Mouse (Mus musculus) CH12.LX (cell line): Measurements from ENCODE around the gene Smndc1. TPM values are rescaled to one million over a fixed set of nuclear protein-coding genes. Genes with fewer than 3 reads are reported as not detected.

Experiments used
- DNase-seq: peaks from one replicate; pipeline ENCODE4 v3.0.0-alpha.2; 2013; ENCODE audit errors: extremely low read depth
- H3K27ac ChIP-seq: 2 replicates; pipeline ENCODE4 v1.5.1; 2012; ENCODE audit warnings: low read depth, mild to moderate bottlenecking, control low read depth, moderate library complexity; ENCODE audit not compliant: insufficient read depth
- H3K27me3 ChIP-seq: replicated peaks from 2 replicates; pipeline ENCODE3; 2012; ENCODE audit warnings: inconsistent platforms
- H3K36me3 ChIP-seq, 2 experiments: replicated peaks in 1 of 2; 2 replicates each; pipeline versions ENCODE3 to v1.6.1; 2012; ENCODE audit warnings: inconsistent platforms in 1 of 2, low read length in 1 of 2, mild to moderate bottlenecking in 1 of 2, mixed read lengths in 1 of 2, moderate library complexity in 1 of 2; ENCODE audit not compliant: control insufficient read depth in 1 of 2, insufficient read depth in 1 of 2
- H3K4me1 ChIP-seq, 2 experiments: 2 replicates each; pipeline ENCODE4 v1.6.1; 2012; ENCODE audit warnings: inconsistent platforms in 1 of 2, moderate library complexity in 1 of 2; ENCODE audit not compliant: insufficient read depth in 2 of 2, control insufficient read depth in 1 of 2
- H3K4me2 ChIP-seq: 2 replicates; pipeline ENCODE4 v1.6.1; 2012; ENCODE audit warnings: low read depth, mild to moderate bottlenecking, control low read depth; ENCODE audit not compliant: poor library complexity, insufficient read depth, severe bottlenecking
- H3K4me3 ChIP-seq, 3 experiments: fragments of 150-350 bp in 1 of 3; sonication (generic) in 1 of 3; replicated peaks in 1 of 3; 2 replicates each; pipeline versions ENCODE3 to v1.5.1; 2011 to 2012; ENCODE audit warnings: low read depth in 2 of 3, low read length in 2 of 3, mild to moderate bottlenecking in 2 of 3, moderate library complexity in 2 of 3, control low read depth in 1 of 3, improper control_type of control experiment in 1 of 3, inconsistent platforms in 1 of 3, mixed read lengths in 1 of 3; ENCODE audit not compliant: poor library complexity in 1 of 3
- H3K79me2 ChIP-seq: replicated peaks from 2 replicates; pipeline ENCODE4 v1.6.1; 2012; ENCODE audit warnings: mild to moderate bottlenecking, moderate library complexity; ENCODE audit not compliant: control insufficient read depth, poor library complexity, insufficient read depth, severe bottlenecking; ENCODE audit errors: extremely low read depth
- H3K9ac ChIP-seq: 2 replicates; pipeline ENCODE4 v1.6.1; 2012; ENCODE audit warnings: low read depth, mild to moderate bottlenecking, control low read depth, moderate library complexity; ENCODE audit not compliant: insufficient read depth
- H3K9me3 ChIP-seq: replicated peaks from 2 replicates; pipeline ENCODE3; 2012; ENCODE audit warnings: low read length, inconsistent platforms, mixed read lengths
- BHLHE40 ChIP-seq: IDR thresholded peaks from 2 replicates; pipeline ENCODE4 v1.6.1; 2011; ENCODE audit warnings: mild to moderate bottlenecking, low read depth, low read length, improper control_type of control experiment
- CHD2 ChIP-seq: IDR thresholded peaks from 2 replicates; pipeline ENCODE4 v1.6.1; 2011; ENCODE audit warnings: low read length, improper control_type of control experiment
- CTCF ChIP-seq, 2 experiments: IDR thresholded peaks in 1 of 2; conservative IDR thresholded peaks in 1 of 2; 2 replicates each; pipeline ENCODE4 v1.5.1; 2011 to 2012; ENCODE audit warnings: low read depth in 2 of 2, low read length in 2 of 2, improper control_type of control experiment in 1 of 2, inconsistent platforms in 1 of 2, mild to moderate bottlenecking in 1 of 2, moderate library complexity in 1 of 2
- ELF1 ChIP-seq: IDR thresholded peaks from 2 replicates; pipeline ENCODE4 v1.6.1; 2014; ENCODE audit warnings: low read depth, mild to moderate bottlenecking, inconsistent platforms, low read length, improper control_type of control experiment
- EP300 ChIP-seq: IDR thresholded peaks from 2 replicates; pipeline ENCODE4 v1.6.1; 2011; ENCODE audit warnings: low read length, improper control_type of control experiment
- ETS1 ChIP-seq: conservative IDR thresholded peaks from 2 replicates; pipeline ENCODE4 v1.6.1; 2012; ENCODE audit warnings: low read depth, mild to moderate bottlenecking, inconsistent platforms, low read length, improper control_type of control experiment, moderate library complexity
- GABPA ChIP-seq: IDR thresholded peaks from 2 replicates; pipeline ENCODE4 v1.6.1; 2012; ENCODE audit warnings: low read depth, low read length, improper control_type of control experiment, inconsistent platforms; ENCODE audit not compliant: insufficient replicate concordance
- HCFC1 ChIP-seq: IDR thresholded peaks from 2 replicates; pipeline ENCODE4 v1.6.1; 2012; ENCODE audit warnings: low read depth, mild to moderate bottlenecking, inconsistent platforms, low read length, improper control_type of control experiment
- IRF4 ChIP-seq: IDR thresholded peaks from 2 replicates; pipeline ENCODE4 v1.6.1; 2014; ENCODE audit warnings: low read depth, mild to moderate bottlenecking, inconsistent platforms, low read length, improper control_type of control experiment
- JUND ChIP-seq: conservative IDR thresholded peaks from 2 replicates; pipeline ENCODE4 v1.6.1; 2011; ENCODE audit warnings: low read depth, low read length, improper control_type of control experiment
- KAT2A ChIP-seq: IDR thresholded peaks from 2 replicates; pipeline ENCODE4 v1.6.1; 2012; ENCODE audit warnings: low read length, improper control_type of control experiment, inconsistent platforms; ENCODE audit not compliant: insufficient replicate concordance
- MAFK ChIP-seq: IDR thresholded peaks from 2 replicates; pipeline ENCODE4 v1.6.1; 2011; ENCODE audit warnings: low read length, improper control_type of control experiment; ENCODE audit not compliant: insufficient replicate concordance
- MAX ChIP-seq: IDR thresholded peaks from 2 replicates; pipeline ENCODE4 v1.6.1; 2011; ENCODE audit warnings: low read length, improper control_type of control experiment
- MAZ ChIP-seq: IDR thresholded peaks from 2 replicates; pipeline ENCODE4 v1.6.1; 2012; ENCODE audit warnings: low read depth, mild to moderate bottlenecking, inconsistent platforms, low read length, improper control_type of control experiment, moderate library complexity
- MEF2A ChIP-seq: IDR thresholded peaks from 2 replicates; pipeline ENCODE4 v1.6.1; 2014; ENCODE audit warnings: low read depth, mild to moderate bottlenecking, inconsistent platforms, low read length, improper control_type of control experiment, borderline replicate concordance
- MXI1 ChIP-seq: IDR thresholded peaks from 2 replicates; pipeline ENCODE4 v1.6.1; 2011; ENCODE audit warnings: mild to moderate bottlenecking, low read depth, low read length, improper control_type of control experiment
- MYC ChIP-seq: IDR thresholded peaks from 2 replicates; pipeline ENCODE4 v1.6.1; 2011; ENCODE audit warnings: low read depth, mild to moderate bottlenecking, improper control_type of control experiment, low read length
- NELFE ChIP-seq: IDR thresholded peaks from 2 replicates; pipeline ENCODE4 v1.6.1; 2011; ENCODE audit warnings: low read depth, low read length, improper control_type of control experiment
- POLR2A ChIP-seq: IDR thresholded peaks from 2 replicates; pipeline ENCODE4 v1.6.1; 2011; ENCODE audit warnings: low read depth, mild to moderate bottlenecking, improper control_type of control experiment, low read length
- RAD21 ChIP-seq: IDR thresholded peaks from 2 replicates; pipeline ENCODE4 v1.6.1; 2011; ENCODE audit warnings: low read depth, mild to moderate bottlenecking, low read length, improper control_type of control experiment, moderate library complexity
- RCOR1 ChIP-seq: conservative IDR thresholded peaks from 2 replicates; pipeline ENCODE4 v1.6.1; 2012; ENCODE audit warnings: low read depth, mild to moderate bottlenecking, inconsistent platforms, low read length, improper control_type of control experiment
- SIN3A ChIP-seq: IDR thresholded peaks from 2 replicates; pipeline ENCODE4 v1.6.1; 2012; ENCODE audit warnings: low read length, improper control_type of control experiment, inconsistent platforms
- SMC3 ChIP-seq: IDR thresholded peaks from 2 replicates; pipeline ENCODE4 v1.6.1; 2011; ENCODE audit warnings: low read depth, low read length, improper control_type of control experiment
- TBP ChIP-seq: conservative IDR thresholded peaks from 2 replicates; pipeline ENCODE4 v1.6.1; 2011; ENCODE audit warnings: low read depth, low read length, improper control_type of control experiment
- TCF12 ChIP-seq: IDR thresholded peaks from 2 replicates; pipeline ENCODE4 v1.6.1; 2014; ENCODE audit warnings: low read depth, mild to moderate bottlenecking, inconsistent platforms, low read length, improper control_type of control experiment
- UBTF ChIP-seq: IDR thresholded peaks from 2 replicates; pipeline ENCODE4 v1.6.1; 2012; ENCODE audit warnings: low read depth, mild to moderate bottlenecking, inconsistent platforms, low read length, improper control_type of control experiment, moderate library complexity
- USF1 ChIP-seq: IDR thresholded peaks from 2 replicates; pipeline ENCODE4 v1.6.1; 2014; ENCODE audit warnings: low read depth, mild to moderate bottlenecking, inconsistent platforms, low read length, improper control_type of control experiment
- ZKSCAN1 ChIP-seq: IDR thresholded peaks from 2 replicates; pipeline ENCODE4 v1.6.1; 2012; ENCODE audit warnings: low read depth, inconsistent platforms, low read length, improper control_type of control experiment, borderline replicate concordance
- ZMIZ1 ChIP-seq: IDR thresholded peaks from 2 replicates; pipeline ENCODE4 v1.6.1; 2012; ENCODE audit warnings: low read depth, mild to moderate bottlenecking, inconsistent platforms, low read length, improper control_type of control experiment
- dilution Hi-C: fragments of 300-500 bp; cut with MboI; formaldehyde crosslinking; loops from 2 replicates; pipeline ENCODE4 v1.14.3; 2020; ENCODE audit warnings: low sequenced_read_pairs; ENCODE audit not compliant: extremely low pct_unique_long_range_greater_than_20kb, extremely low pct_ligation_motif_present
- in situ Hi-C: fragments of 300-500 bp; cut with MboI; formaldehyde crosslinking; loops from 3 replicates; pipeline ENCODE4 v1.14.3; 2019; ENCODE audit warnings: low sequenced_read_pairs, low pct_ligation_motif_present, low pct_unique_long_range_greater_than_20kb, mixed read lengths
- polyA plus RNA-seq: library from polyadenylated mRNA; unstranded; fragments of >175 nt; gene quantifications from 2 replicates; pipeline ENCODE4 v1.2.1, GENCODE M21; 2012; ENCODE audit warnings: low read depth; ENCODE audit not compliant: insufficient read length
- total RNA-seq, 2 experiments: library from RNA; depleted of rRNA; stranded (reverse); fragments of 300-350 nt in 1 of 2; fragments of >200 nt in 1 of 2; gene quantifications; 2 replicates each; pipeline ENCODE4 v1.2.3; 2012 to 2014

Smndc1 gene
- total and polyA plus RNA-seq, 3 experiments, result 20.5 to 96.6 (median 41.3) TPM

GRCm38 (mm10) chr19:53394552-53394951 lies 4.2 kb upstream of the Smndc1 start (continued):
- peak; percentile 94 for TF ChIP-seq RAD21
- no peak for TF ChIP-seq MAX
- no peak; the same call in 1 of the 2 replicates for TF ChIP-seq ZKSCAN1
- TF ChIP-seq ZMIZ1, result no peak
- TF ChIP-seq JUND, result no peak

GRCm38 (mm10) chr19:53393646-53394045 lies 3.3 kb upstream of the Smndc1 start:
- Histone ChIP-seq H3K27ac (no peak overlapping the region; the same call in 1 of the 2 replicates), H3K36me3 (peaks cover 4 to 5% of the 10 kb centered on the region in 2 experiments), H3K4me2 (no peak overlapping the region), H3K4me1 (peaks cover 20 to 56% of the 10 kb centered on the region in 2 experiments), H3K79me2 (peaks cover 17% of the 10 kb centered on the region), H3K9ac (no peak overlapping the region), H3K9me3 (no peaks in the 10 kb centered on the region), H3K4me3 (peak overlapping the region in 1 of 3 experiments; percentile 10), H3K27me3 (no peaks in the 10 kb centered on the region)
- in situ Hi-C loops, result loop anchor here (10.0 to 25.0 kb wide), 2 partner anchors 191 to 369 kb away; partner anchors contain the start of gene Nutf2-ps1
- dilution Hi-C loops, result no loop called here
- no peak for DNase-seq
- TF ChIP-seq ZMIZ1, result no peak
- no peak for TF ChIP-seq GABPA

GRCm38 (mm10) chr19:53392781-53393343 lies 2.5 kb upstream of the Smndc1 start:
- Histone ChIP-seq H3K4me1 (peaks cover 18 to 56% of the 10 kb centered on the region in 2 experiments), H3K27ac (peak overlapping the region; percentile 81), H3K9me3 (no peaks in the 10 kb centered on the region), H3K4me3 (peak overlapping the region in 1 of 3 experiments; percentile 22), H3K79me2 (peaks cover 24% of the 10 kb centered on the region), H3K4me2 (0 out of 2 replicates have a peak overlapping the region, but pooled peaks have one; percentile 16), H3K9ac (peak overlapping the region; percentile 98), H3K27me3 (no peaks in the 10 kb centered on the region), H3K36me3 (peaks cover 10 to 12% of the 10 kb centered on the region in 2 experiments)
- dilution Hi-C loops (no loop called here), in situ Hi-C loops (loop anchor here (10.0 to 25.0 kb wide), 2 partner anchors 192 to 369 kb away; partner anchors contain the start of gene Nutf2-ps1)
- peak; percentile 86 for DNase-seq
- TF ChIP-seq TBP (0 out of 2 replicates have a peak, but pooled peaks have one; percentile 28), POLR2A (peak; percentile 40), MXI1 (peak; percentile 76), BHLHE40 (peak; percentile 53), MYC (peak; percentile 76; the same call in 1 of the 2 replicates), NELFE (no peak; the same call in 1 of the 2 replicates), MAX (peak; percentile 87), MEF2A (no peak), TCF12 (no peak), MAZ (no peak), HCFC1 (no peak; the same call in 1 of the 2 replicates), CTCF (conservative IDR thresholded peaks at IDR 0.05 in 1 of 2, IDR thresholded peaks at IDR 0.05 in 1 of 2; ENCODE audit: low read depth in 2 of 2, low read length in 2 of 2) (no peak), KAT2A (no peak), UBTF (no peak), MAFK (no peak), EP300 (no peak), SMC3 (no peak), USF1 (peak; percentile 39), SIN3A (no peak), RCOR1 (no peak), ETS1 (no peak), ZKSCAN1 (no peak), ELF1 (no peak), CHD2 (no peak), IRF4 (no peak)
